Mouse (Mus musculus) heart, postnatal 25 days (tissue): ENCODE measurements around the gene Spsb2. TPM values are rescaled to one million over a fixed set of nuclear protein-coding genes. Genes with fewer than 3 reads are reported as not detected.

ENCODE experiments used
- DNase-seq: peaks from one replicate; pipeline ENCODE4 v3.0.0; 2022; ENCODE audit warnings: low spot score
- intact Hi-C: fragments of 180-260 bp; cut with DNase I; formaldehyde crosslinking; loops from one replicate; pipeline ENCODE4 v1.15.1; 2025
- total RNA-seq, 2 experiments: library from RNA; stranded (reverse); gene quantifications; 2 replicates each; pipeline ENCODE4 v1.2.3; 2021

Spsb2 gene
- total RNA-seq, 2 experiments from 2014 or later: 2.9 to 3.3 TPM

DNA sequence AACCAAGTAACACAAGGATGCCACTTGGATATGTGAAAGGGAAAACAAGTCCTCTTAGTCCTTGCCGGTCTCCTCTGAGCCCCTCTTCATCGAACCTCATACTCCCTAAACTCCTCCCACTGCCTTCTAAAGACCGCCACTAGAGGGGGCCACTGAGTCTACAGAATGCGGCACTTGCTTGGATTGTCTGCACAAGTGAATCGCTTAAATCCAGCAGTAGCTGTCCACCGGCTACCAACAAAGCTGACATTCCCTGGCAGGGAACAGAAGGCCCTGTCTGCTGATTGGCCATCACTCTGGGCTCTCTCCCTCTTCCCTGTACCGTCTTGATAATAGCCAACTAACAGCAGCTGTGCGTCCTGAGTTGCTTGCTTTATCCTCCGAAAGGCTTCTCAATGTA is 38.8 kb downstream of the Spsb2 start:
- peak; percentile 73 for DNase-seq
- intact Hi-C loops: loop anchor here (2.0 to 5.0 kb wide), 2 partner anchors 39 to 235 kb away; partner anchors contain the start of gene Spsb2

DNA sequence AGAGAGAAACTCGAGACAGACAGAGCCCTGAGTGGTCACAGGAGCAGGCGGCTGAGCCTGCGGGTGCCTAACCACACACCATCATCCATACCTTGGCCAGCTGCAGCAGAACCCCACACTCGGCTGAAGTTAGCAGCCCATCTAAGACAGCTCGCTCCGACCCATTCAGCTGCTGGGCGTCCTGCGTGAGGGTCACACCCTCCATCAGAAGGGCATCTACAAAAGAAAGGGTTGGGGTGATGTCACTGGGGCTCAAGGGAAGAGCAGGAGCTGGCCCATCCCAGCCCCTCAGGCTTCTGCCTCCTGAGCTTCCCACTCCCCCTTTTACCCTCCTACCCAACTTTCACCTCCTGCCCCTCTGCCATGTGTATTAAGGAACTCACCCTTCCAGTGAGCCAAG is 42.1 kb downstream of the Spsb2 start:
- DNase-seq: no peak

DNA sequence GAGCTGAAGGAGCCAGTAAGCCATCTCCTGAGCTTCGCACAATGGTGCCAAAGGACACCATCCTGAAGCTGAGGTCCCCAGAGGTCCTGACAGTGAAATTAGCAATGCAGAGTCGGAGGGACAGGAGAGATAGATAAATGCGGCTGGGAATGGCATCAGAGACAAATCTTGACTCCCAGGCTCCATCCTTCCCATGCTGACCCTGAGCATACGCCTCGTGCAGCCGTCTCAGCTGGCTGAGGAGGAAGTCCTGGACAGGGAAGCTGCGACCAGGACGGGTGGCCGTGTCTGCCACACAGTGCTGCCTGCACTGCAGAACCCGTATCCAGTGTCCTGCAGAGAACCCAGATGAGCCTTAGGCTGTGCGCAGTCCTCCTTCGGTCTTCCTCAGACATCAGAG is 46.2 kb downstream of the Spsb2 start:
- intact Hi-C loops: no loop called here

More for the DNA sequence above, 42.1 kb downstream of the Spsb2 start:
- intact Hi-C loops: no loop called here

DNA sequence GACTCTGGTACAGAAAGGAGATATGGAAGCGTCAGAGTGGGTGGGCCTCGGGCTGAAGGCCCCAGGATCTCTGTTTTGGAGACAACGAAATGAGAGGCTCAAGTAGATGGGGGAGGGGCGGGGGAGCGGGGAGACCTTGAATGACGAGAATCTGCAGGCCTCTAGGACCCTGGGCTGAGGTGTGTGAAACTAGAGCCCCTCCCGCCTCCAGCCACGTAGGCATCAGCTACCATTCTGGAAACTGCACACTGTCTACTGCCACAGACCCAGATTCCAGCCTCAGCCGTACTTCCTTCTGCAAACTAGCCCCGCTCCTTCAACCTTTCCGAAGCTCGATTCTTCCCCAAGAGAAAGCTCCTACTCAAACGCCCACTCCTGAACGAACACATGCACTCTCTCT is 47.9 kb downstream of the Spsb2 start:
- intact Hi-C loops: no loop called here

More for the DNA sequence above, 46.2 kb downstream of the Spsb2 start:
- DNase-seq: no peak

DNA sequence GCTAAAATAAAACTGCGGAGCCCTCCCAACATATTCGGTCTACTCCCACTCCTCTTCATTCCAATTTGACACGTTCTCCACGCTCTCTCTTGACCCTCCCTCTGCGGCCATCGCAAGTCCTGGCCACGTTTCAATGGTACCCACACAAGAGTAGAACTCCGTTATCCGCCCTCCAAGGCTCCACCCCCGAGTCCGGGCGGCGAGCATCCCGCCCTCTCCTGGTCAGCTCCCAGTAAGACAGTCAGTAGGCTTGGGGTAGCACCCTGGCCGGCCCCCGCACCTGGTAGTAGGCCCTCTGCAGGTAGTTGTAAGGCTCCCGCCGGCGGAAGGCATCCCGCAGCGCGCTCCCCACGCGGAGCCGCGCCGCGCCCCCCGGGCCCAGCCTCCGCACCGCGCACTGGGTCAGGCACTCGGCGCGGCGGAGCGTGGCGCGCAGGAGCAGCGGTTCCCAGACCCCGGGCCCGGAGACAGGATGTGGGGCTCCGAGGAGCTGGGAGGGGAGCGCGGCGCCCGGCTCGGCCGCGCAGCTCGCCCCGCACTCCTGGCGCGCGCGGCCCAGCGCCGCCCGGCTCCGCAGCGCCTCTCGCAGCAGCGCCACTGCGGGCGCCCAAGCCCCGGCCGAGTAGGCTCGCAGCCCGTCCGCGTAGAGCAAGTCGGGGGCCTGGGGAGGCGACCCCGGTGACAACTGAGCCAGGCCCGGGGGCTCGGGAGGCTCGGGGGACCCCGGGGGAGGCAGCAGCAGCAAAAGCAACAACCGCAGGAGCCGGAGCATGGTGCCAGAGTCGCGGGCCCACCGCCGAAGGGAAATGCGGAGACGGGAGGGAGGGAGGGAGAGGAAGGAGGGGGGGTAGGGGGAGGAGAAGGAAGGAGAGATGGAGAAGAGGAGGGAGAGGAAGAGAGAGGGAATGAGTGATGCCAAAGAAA is 48.7 kb downstream of the Spsb2 start, which contains the start of gene P3h3:
Gene P3h3, minus strand, starts transcription at position 837 of the 924 bp plus-strand sequence.
- DNase-seq: peak; percentile 74
- intact Hi-C loops: no loop called here

More for the DNA sequence above, 47.9 kb downstream of the Spsb2 start:
- DNase-seq: no peak

DNA sequence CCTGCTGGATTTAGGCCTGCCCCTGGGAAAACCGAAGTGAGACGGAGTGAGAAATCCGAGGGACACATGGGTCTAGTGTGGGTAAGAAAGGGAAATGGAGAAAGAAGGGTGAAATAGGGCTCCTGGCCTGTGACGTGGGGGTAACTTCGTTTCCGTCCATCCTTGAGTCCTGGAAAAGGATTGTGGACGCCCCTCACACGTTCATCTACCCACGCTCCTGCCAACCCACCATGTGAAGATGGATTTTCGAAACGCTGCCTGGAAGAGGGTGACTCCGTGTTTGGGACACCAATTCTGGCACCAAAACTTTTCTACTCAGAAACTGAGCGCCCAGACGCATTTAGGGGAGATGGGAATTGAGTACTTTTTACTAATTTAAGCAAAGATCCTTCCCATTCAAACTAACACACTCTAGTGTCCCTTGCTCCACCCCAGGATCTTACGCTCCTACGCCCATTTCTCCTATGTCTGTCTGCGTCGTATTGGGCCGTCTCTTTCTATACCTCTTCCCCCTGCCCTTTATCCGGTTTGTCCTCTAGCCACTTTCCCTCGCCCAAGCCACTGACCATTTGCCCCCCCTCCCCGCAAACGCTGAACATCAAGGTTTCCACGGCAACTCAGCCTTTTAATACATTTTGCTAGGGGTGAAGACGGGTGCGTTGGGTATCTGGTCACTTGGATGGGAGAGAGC is 49.5 kb downstream of the Spsb2 start:
- intact Hi-C loops: no loop called here
- no peak for DNase-seq

DNA sequence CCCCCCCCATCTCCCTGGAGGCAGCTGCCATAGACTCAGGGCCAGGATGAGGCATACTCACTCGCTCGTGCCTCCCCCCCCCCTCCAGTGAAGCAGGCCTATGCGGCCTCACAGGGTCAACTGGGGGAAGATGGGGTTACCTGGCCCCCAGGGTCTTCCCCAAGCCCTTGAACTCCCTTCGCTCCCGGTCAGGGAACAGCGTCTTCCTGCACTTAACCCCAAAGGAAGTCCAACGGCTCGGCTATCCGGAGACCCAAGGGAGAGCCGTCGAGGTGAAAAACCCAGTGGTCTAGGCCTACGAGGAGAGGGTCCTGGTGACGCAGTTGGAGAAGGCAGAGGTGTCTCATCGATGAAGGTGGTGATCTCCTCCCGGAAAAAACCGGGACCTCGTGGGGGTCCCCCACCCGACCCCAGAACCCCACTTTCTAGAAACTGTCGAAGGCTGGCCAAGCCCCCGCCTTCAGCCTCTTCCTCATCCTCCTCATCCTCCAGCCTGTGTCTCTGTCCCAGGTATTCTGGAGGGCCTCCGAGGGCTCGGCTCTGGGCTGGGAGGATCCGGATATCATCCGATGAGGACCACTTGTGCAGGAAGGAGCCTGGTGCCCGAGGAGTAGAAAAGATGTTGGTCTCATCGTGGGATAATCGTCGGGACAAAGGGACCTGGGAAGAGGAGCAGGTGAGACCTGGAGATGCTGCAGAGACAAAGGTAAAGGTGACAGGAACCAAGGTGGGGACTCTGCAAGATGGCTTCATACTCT is 50.3 kb downstream of the Spsb2 start:
- intact Hi-C loops: no loop called here
- no peak for DNase-seq

DNA sequence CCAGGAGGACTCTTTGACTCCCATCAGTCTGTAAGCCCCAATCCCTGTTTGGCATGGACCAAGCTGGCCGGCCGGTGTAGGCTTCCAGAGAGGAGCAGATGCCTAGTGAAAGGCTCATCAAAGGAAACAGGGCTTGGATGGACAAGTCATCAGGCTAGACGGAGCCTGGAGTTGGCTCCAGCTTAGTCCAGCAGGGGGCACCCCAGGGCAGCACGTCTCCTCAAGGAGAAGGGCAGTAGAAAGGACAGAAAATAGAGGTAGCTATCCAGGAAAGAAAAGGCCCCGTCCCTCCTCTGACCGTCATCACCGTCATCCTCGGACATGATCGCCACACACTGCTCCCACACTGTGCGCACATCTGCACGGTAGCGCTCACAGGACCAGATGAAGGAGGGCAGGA is 51.3 kb downstream of the Spsb2 start:
- peak; percentile 64 for DNase-seq
- intact Hi-C loops: no loop called here

Other genes starting within 250 kb of the Spsb2 start
- gene C1rb, start 238.4 kb upstream of the Spsb2 start, total RNA-seq: 1 to 10 TPM in 1 of 2 experiments, under 1 TPM in 1; 0.95 to 1.3 TPM
- under 1 TPM; 0.48 to 0.62 TPM for gene C1s2, start 172.6 kb upstream of the Spsb2 start, total RNA-seq
- gene Lpcat3, start 145.6 kb upstream of the Spsb2 start, total RNA-seq: 10 to 100 TPM; 39.6 to 43.9 TPM
- 10 to 100 TPM; 72.5 to 75.1 TPM for gene Emg1, start 96.5 kb upstream of the Spsb2 start, total RNA-seq
- gene Phb2, start 96.3 kb upstream of the Spsb2 start, total RNA-seq: 100 to 1,000 TPM; 322 to 323 TPM
- gene Ptpn6, start 69.9 kb upstream of the Spsb2 start, total RNA-seq: 1 to 10 TPM; 4.7 TPM
- gene Grcc10, start 67.3 kb upstream of the Spsb2 start, total RNA-seq: 100 to 1,000 TPM; 274 to 277 TPM
- gene Gm45234, start 52.6 kb upstream of the Spsb2 start, total RNA-seq: 1 to 10 TPM in 1 of 2 experiments, not detected in 1; 3.8 TPM
- gene Atn1, start 52.1 kb upstream of the Spsb2 start, total RNA-seq: 10 to 100 TPM; 37.0 to 39.7 TPM
- gene Eno2, start 39.0 kb upstream of the Spsb2 start, total RNA-seq: 1 to 10 TPM; 1.9 to 3.3 TPM
- not detected for gene Lrrc23, start 28.9 kb upstream of the Spsb2 start, total RNA-seq
- 100 to 1,000 TPM; 837 to 904 TPM for gene Tpi1, start 5.6 kb downstream of the Spsb2 start, total RNA-seq
- gene Usp5, start 20.8 kb downstream of the Spsb2 start, total RNA-seq: 10 to 100 TPM; 73.7 to 75.3 TPM
- gene Cdca3, start 20.9 kb downstream of the Spsb2 start, total RNA-seq: 1 to 10 TPM in 1 of 2 experiments, under 1 TPM in 1; 0.91 to 1.6 TPM
- gene Gnb3, start 31.6 kb downstream of the Spsb2 start, total RNA-seq: 1 to 10 TPM; 3.0 to 3.2 TPM
- 10 to 100 TPM; 12.3 to 13.5 TPM for gene P3h3, start 49.1 kb downstream of the Spsb2 start, total RNA-seq
- gene Gpr162, start 55.3 kb downstream of the Spsb2 start, total RNA-seq: 1 to 10 TPM in 1 of 2 experiments, under 1 TPM in 1; 0.62 to 1.0 TPM
- gene Cd4, start 79.6 kb downstream of the Spsb2 start, total RNA-seq: 1 to 10 TPM in 1 of 2 experiments, under 1 TPM in 1; 0.73 to 1.3 TPM
- gene Lag3, start 103.0 kb downstream of the Spsb2 start, total RNA-seq: under 1 TPM; 0.34 to 0.83 TPM
- 100 to 1,000 TPM; 235 to 245 TPM for gene Ptms, start 111.4 kb downstream of the Spsb2 start, total RNA-seq
- gene Mlf2, start 122.7 kb downstream of the Spsb2 start, total RNA-seq: 100 to 1,000 TPM; 205 to 207 TPM
- 10 to 100 TPM; 85.8 to 88.6 TPM for gene Cops7a, start 156.9 kb downstream of the Spsb2 start, total RNA-seq
- 1 to 10 TPM in 1 of 2 experiments, under 1 TPM in 1; 0.49 to 1.1 TPM for gene Pianp, start 188.0 kb downstream of the Spsb2 start, total RNA-seq
- 10 to 100 TPM; 19.2 to 22.0 TPM for gene Zfp384, start 200.5 kb downstream of the Spsb2 start, total RNA-seq
- gene Ing4, start 231.1 kb downstream of the Spsb2 start, total RNA-seq: 10 to 100 TPM; 35.0 to 35.6 TPM
- 1 to 10 TPM; 2.5 to 4.1 TPM for gene Acrbp, start 241.0 kb downstream of the Spsb2 start, total RNA-seq